Mouse (Mus musculus): Measurements from ENCODE around the gene Gan.

- no peak for TF ChIP-seq CTCF (IDR thresholded peaks at IDR 0.05; ENCODE audit: control insufficient read depth, insufficient read depth, insufficient replicate concordance, low read depth, low read length)
- no peak for TF ChIP-seq POLR2A (IDR thresholded peaks at IDR 0.05; ENCODE audit: control insufficient read depth, low read depth, low read length)
Measured at GRCm38 (mm10) chr8:117165542-117165941, 7.6 kb downstream of the Gan start.
